Mouse (Mus musculus): ENCODE data around the gene Camta1. TPM values are rescaled to one million over a fixed set of nuclear protein-coding genes. Genes with fewer than 3 reads are reported as not detected.

Gene Camta1
- total and polyA plus RNA-seq, 2 experiments from 2014 or later: 127 to 145 TPM

- TF ChIP-seq CTCF (IDR thresholded peaks at IDR 0.05; ENCODE audit: low read depth): peak; percentile 27; the same call in 1 of the 2 replicates
- Histone ChIP-seq H3K36me3 (ENCODE audit: insufficient read depth, low read length) (no peaks in the 10 kb centered on the region), H3K27me3 (ENCODE audit: insufficient read depth, low read length) (no peaks in the 10 kb centered on the region), H3K9ac (replicated peaks; ENCODE audit: low read length) (no peak overlapping the region), H3K4me3 (ENCODE audit: low read length) (no peak overlapping the region), H3K27ac (no peak overlapping the region), H3K9me3 (ENCODE audit: low read length) (no peaks in the 10 kb centered on the region), H3K4me1 (ENCODE audit: insufficient read depth, low read length) (no peaks in the 10 kb centered on the region), H3K4me2 (ENCODE audit: low read depth, low read length) (no peak overlapping the region)
- ATAC-seq: no peak
- WGBS: 77% methylated on average over 12 of the region's 12 CpGs
- DNase-seq (ENCODE audit: low spot score): no peak
Observed at GRCm38 (mm10) chr4:151682831-151683488, 178.7 kb downstream of the Camta1 start.

GRCm38 (mm10) chr4:151672452-151672851, 189.2 kb downstream of the Camta1 start:
- DNase-seq (ENCODE audit: low spot score) (no peak), ATAC-seq (peak; percentile 27; the same call in 1 of the 2 replicates)
- Histone ChIP-seq H3K4me1 (ENCODE audit: insufficient read depth, low read length) (peaks cover 3% of the 10 kb centered on the region; the same call in 1 of the 2 replicates), H3K4me2 (ENCODE audit: low read depth, low read length) (no peak overlapping the region), H3K27ac (no peak overlapping the region), H3K9me3 (ENCODE audit: low read length) (no peaks in the 10 kb centered on the region), H3K4me3 (ENCODE audit: low read length) (no peak overlapping the region), H3K36me3 (ENCODE audit: insufficient read depth, low read length) (no peaks in the 10 kb centered on the region), H3K27me3 (ENCODE audit: insufficient read depth, low read length) (no peaks in the 10 kb centered on the region), H3K9ac (replicated peaks; ENCODE audit: low read length) (no peak overlapping the region)
- no peak for TF ChIP-seq CTCF (IDR thresholded peaks at IDR 0.05; ENCODE audit: low read depth)
- WGBS: 51% methylated on average over 12 of the region's 13 CpGs

GRCm38 (mm10) chr4:151666411-151666901, 195.2 kb downstream of the Camta1 start:
- Histone ChIP-seq H3K9me3 (ENCODE audit: low read length) (no peaks in the 10 kb centered on the region), H3K9ac (replicated peaks; ENCODE audit: low read length) (no peak overlapping the region), H3K27me3 (ENCODE audit: insufficient read depth, low read length) (no peaks in the 10 kb centered on the region), H3K36me3 (ENCODE audit: insufficient read depth, low read length) (no peaks in the 10 kb centered on the region), H3K4me2 (ENCODE audit: low read depth, low read length) (no peak overlapping the region), H3K27ac (no peak overlapping the region; the same call in 1 of the 2 replicates), H3K4me3 (ENCODE audit: low read length) (no peak overlapping the region), H3K4me1 (ENCODE audit: insufficient read depth, low read length) (peaks cover 8% of the 10 kb centered on the region; the same call in 1 of the 2 replicates)
- no peak for TF ChIP-seq CTCF (IDR thresholded peaks at IDR 0.05; ENCODE audit: low read depth)
- WGBS: 30% methylated on average over 12 of the region's 12 CpGs
- ATAC-seq (peak; percentile 63), DNase-seq (ENCODE audit: low spot score) (peak; percentile 65)

GRCm38 (mm10) chr4:151661486-151661885, 200.2 kb downstream of the Camta1 start:
- Histone ChIP-seq H3K27me3 (ENCODE audit: insufficient read depth, low read length) (no peaks in the 10 kb centered on the region), H3K27ac (no peak overlapping the region), H3K4me2 (ENCODE audit: low read depth, low read length) (no peak overlapping the region), H3K9me3 (ENCODE audit: low read length) (no peaks in the 10 kb centered on the region), H3K4me3 (ENCODE audit: low read length) (no peak overlapping the region), H3K4me1 (ENCODE audit: insufficient read depth, low read length) (peaks cover 5% of the 10 kb centered on the region; the same call in 1 of the 2 replicates), H3K36me3 (ENCODE audit: insufficient read depth, low read length) (no peaks in the 10 kb centered on the region), H3K9ac (replicated peaks; ENCODE audit: low read length) (no peak overlapping the region)
- TF ChIP-seq CTCF (IDR thresholded peaks at IDR 0.05; ENCODE audit: low read depth): no peak
- DNase-seq (ENCODE audit: low spot score): no peak
- no peak for ATAC-seq
- 57% methylated on average over 9 of the region's 9 CpGs for WGBS

GRCm38 (mm10) chr4:151656427-151656826, 205.2 kb downstream of the Camta1 start:
- Histone ChIP-seq H3K9me3 (ENCODE audit: low read length) (no peaks in the 10 kb centered on the region), H3K4me3 (ENCODE audit: low read length) (no peak overlapping the region), H3K27me3 (ENCODE audit: insufficient read depth, low read length) (no peaks in the 10 kb centered on the region), H3K4me1 (ENCODE audit: insufficient read depth, low read length) (0 out of 2 replicates have a peak, but pooled peaks cover 6% of the 10 kb centered on the region), H3K36me3 (ENCODE audit: insufficient read depth, low read length) (no peaks in the 10 kb centered on the region), H3K9ac (replicated peaks; ENCODE audit: low read length) (no peak overlapping the region), H3K4me2 (ENCODE audit: low read depth, low read length) (no peak overlapping the region), H3K27ac (no peak overlapping the region)
- WGBS: 26% methylated on average over 10 of the region's 10 CpGs
- ATAC-seq: no peak
- DNase-seq (ENCODE audit: low spot score): peak; percentile 47
- no peak for TF ChIP-seq CTCF (IDR thresholded peaks at IDR 0.05; ENCODE audit: low read depth)

GRCm38 (mm10) chr4:151655637-151656385, 205.9 kb downstream of the Camta1 start:
- H3K9ac ChIP-seq (replicated peaks; ENCODE audit: low read length): no peak overlapping the region

More at GRCm38 (mm10) chr4:151655637-151656385, 205.9 kb downstream of the Camta1 start:
- Histone ChIP-seq H3K27me3 (ENCODE audit: insufficient read depth, low read length) (no peaks in the 10 kb centered on the region), H3K4me1 (ENCODE audit: insufficient read depth, low read length) (0 out of 2 replicates have a peak, but pooled peaks cover 6% of the 10 kb centered on the region), H3K4me3 (ENCODE audit: low read length) (no peak overlapping the region), H3K4me2 (ENCODE audit: low read depth, low read length) (no peak overlapping the region), H3K9me3 (ENCODE audit: low read length) (no peaks in the 10 kb centered on the region), H3K36me3 (ENCODE audit: insufficient read depth, low read length) (no peaks in the 10 kb centered on the region), H3K27ac (no peak overlapping the region)
- no peak for TF ChIP-seq CTCF (IDR thresholded peaks at IDR 0.05; ENCODE audit: low read depth)
- WGBS: 45% methylated on average over 16 of the region's 16 CpGs
- ATAC-seq (0 out of 2 replicates have a peak, but pooled peaks have one; percentile 35), DNase-seq (ENCODE audit: low spot score) (no peak)
